Mouse (Mus musculus) embryonic facial prominence, embryonic 14.5 days (tissue): ENCODE data around the gene Ppp2r3a. TPM values are rescaled to one million over a fixed set of nuclear protein-coding genes. Genes with fewer than 3 reads are reported as not detected.

Experiments
- ATAC-seq: fragments of 200-750 bp; cut with Nextera tagmentation; 2 replicates; pipeline ENCODE4 v1.8.0; 2017; ENCODE audit warnings: low read depth, moderate number of reproducible peaks, moderate TSS enrichment
- DNase-seq: peaks from one replicate; pipeline ENCODE4 v3.0.0-alpha.2; 2015; ENCODE audit warnings: low spot score
- H3K27ac ChIP-seq: fragments of 300-500 bp; sonication (generic); replicated peaks from 2 replicates; pipeline ENCODE4 v1.5.1; 2014; ENCODE audit warnings: low read depth, mild to moderate bottlenecking, low read length, moderate library complexity
- H3K27me3 ChIP-seq: fragments of 300-500 bp; sonication (generic); replicated peaks from 2 replicates; pipeline ENCODE4 v1.6.1; 2014; ENCODE audit warnings: low read length; ENCODE audit not compliant: control insufficient read depth, insufficient read depth
- H3K36me3 ChIP-seq: fragments of 300-500 bp; sonication (generic); 2 replicates; pipeline ENCODE4 v1.6.1; 2014; ENCODE audit warnings: low read length, mixed read lengths; ENCODE audit not compliant: control insufficient read depth, insufficient read depth
- H3K4me1 ChIP-seq: fragments of 300-500 bp; sonication (generic); 2 replicates; pipeline ENCODE4 v1.6.1; 2014; ENCODE audit warnings: antibody characterized with exemption, low read length; ENCODE audit not compliant: control insufficient read depth, insufficient read depth
- H3K4me2 ChIP-seq: fragments of 300-500 bp; sonication (generic); 2 replicates; pipeline ENCODE4 v1.6.1; 2014; ENCODE audit warnings: low read depth, mild to moderate bottlenecking, low read length, moderate library complexity, mixed read lengths
- H3K4me3 ChIP-seq: fragments of 300-500 bp; sonication (generic); 2 replicates; pipeline ENCODE4 v1.5.1; 2014; ENCODE audit warnings: low read depth, mild to moderate bottlenecking, low read length
- H3K9ac ChIP-seq: fragments of 300-500 bp; sonication (generic); 2 replicates; pipeline ENCODE4 v1.6.1; 2014; ENCODE audit warnings: low read depth, mild to moderate bottlenecking, low read length, moderate library complexity, mixed read lengths
- H3K9me3 ChIP-seq: fragments of 300-500 bp; sonication (generic); 2 replicates; pipeline ENCODE4 v1.6.1; 2016; ENCODE audit warnings: low read length; ENCODE audit not compliant: control insufficient read depth
- WGBS: fragments of 180-500 bp; shearing (Covaris S2); extraction: QIAGEN DNeasy Blood & Tissue Kit; methylation state at CpG from one replicate; pipeline ENCODE4 v1.1.7; 2014; 5-methylcytosine and 5-hydroxymethylcytosine counted together
- polyA plus RNA-seq: library from polyadenylated mRNA; unstranded; fragments of >200 nt; fragmentation: Nextera tagmentation; extraction: Ambion mirVana; gene quantifications from 2 replicates; pipeline ENCODE4 v1.2.1, GENCODE M21; 2014

Ppp2r3a gene
- polyA plus RNA-seq, 1 experiment from 2014 or later = 29.8 TPM

GRCm38 (mm10) chr9:101073041-101073986, 178.3 kb downstream of the Ppp2r3a start:
- Histone ChIP-seq H3K9me3 (peaks cover 4% of the 10 kb centered on the region; the same call in 1 of the 2 replicates), H3K27me3 (no peaks in the 10 kb centered on the region), H3K4me1 (peaks cover 11% of the 10 kb centered on the region), H3K4me3 (peak overlapping the region; percentile 99), H3K36me3 (no peaks in the 10 kb centered on the region), H3K27ac (peak overlapping the region; percentile 95), H3K9ac (peak overlapping the region; percentile 91), H3K4me2 (peak overlapping the region; percentile 80)
- WGBS = 2% methylated on average over 40 of the region's 65 CpGs
- peak; percentile 95 for ATAC-seq
- peak; percentile 99 for DNase-seq

GRCm38 (mm10) chr9:101072506-101072905, 179.1 kb downstream of the Ppp2r3a start:
- Histone ChIP-seq H3K9ac (peak overlapping the region; percentile 35; the same call in 1 of the 2 replicates), H3K27ac (0 out of 2 replicates have a peak overlapping the region, but pooled peaks have one; percentile 33), H3K27me3 (no peaks in the 10 kb centered on the region), H3K4me3 (peak overlapping the region; percentile 99), H3K9me3 (peaks cover 4% of the 10 kb centered on the region; the same call in 1 of the 2 replicates), H3K4me2 (peak overlapping the region; percentile 80), H3K4me1 (peaks cover 5% of the 10 kb centered on the region; the same call in 1 of the 2 replicates), H3K36me3 (no peaks in the 10 kb centered on the region)
- no peak for DNase-seq
- no peak for ATAC-seq
- WGBS = 48% methylated on average over 5 of the region's 5 CpGs

GRCm38 (mm10) chr9:101069781-101070180, 181.8 kb downstream of the Ppp2r3a start:
- WGBS = 94% methylated on average over 3 of the region's 3 CpGs

GRCm38 (mm10) chr9:101065076-101065602, 186.5 kb downstream of the Ppp2r3a start:
- Histone ChIP-seq H3K4me3 (no peak overlapping the region), H3K4me2 (no peak overlapping the region), H3K4me1 (no peaks in the 10 kb centered on the region), H3K36me3 (no peaks in the 10 kb centered on the region), H3K27ac (no peak overlapping the region), H3K9me3 (peaks cover 4% of the 10 kb centered on the region; the same call in 1 of the 2 replicates), H3K27me3 (no peaks in the 10 kb centered on the region), H3K9ac (no peak overlapping the region)
- DNase-seq (peak; percentile 33), ATAC-seq (no peak)
- 70% methylated on average over 3 of the region's 3 CpGs for WGBS

More at GRCm38 (mm10) chr9:101069781-101070180, 181.8 kb downstream of the Ppp2r3a start:
- H3K4me2 ChIP-seq = no peak overlapping the region
- H3K27ac ChIP-seq = no peak overlapping the region
- H3K36me3 ChIP-seq = no peaks in the 10 kb centered on the region
- H3K4me1 ChIP-seq = peaks cover 3% of the 10 kb centered on the region; the same call in 1 of the 2 replicates
- no peaks in the 10 kb centered on the region for H3K27me3 ChIP-seq
- DNase-seq (no peak), ATAC-seq (no peak)
- H3K9ac ChIP-seq = no peak overlapping the region
- peaks cover 4% of the 10 kb centered on the region; the same call in 1 of the 2 replicates for H3K9me3 ChIP-seq
- no peak overlapping the region for H3K4me3 ChIP-seq

GRCm38 (mm10) chr9:101062253-101062780, 189.3 kb downstream of the Ppp2r3a start:
- 62% methylated on average over 6 of the region's 6 CpGs for WGBS
- H3K27ac ChIP-seq = no peak overlapping the region
- no peak overlapping the region for H3K4me2 ChIP-seq
- no peak for DNase-seq
- no peak for ATAC-seq
- H3K9me3 ChIP-seq = no peaks in the 10 kb centered on the region
- H3K4me1 ChIP-seq = no peaks in the 10 kb centered on the region
- H3K9ac ChIP-seq = no peak overlapping the region
- H3K36me3 ChIP-seq = no peaks in the 10 kb centered on the region
- no peak overlapping the region for H3K4me3 ChIP-seq
- H3K27me3 ChIP-seq = no peaks in the 10 kb centered on the region

GRCm38 (mm10) chr9:101061035-101061434, 190.6 kb downstream of the Ppp2r3a start:
- DNase-seq (no peak), ATAC-seq (no peak)
- WGBS = 53% methylated on average over 11 of the region's 11 CpGs

GRCm38 (mm10) chr9:101057156-101057555, 194.4 kb downstream of the Ppp2r3a start:
- WGBS = 89% methylated on average over 4 of the region's 4 CpGs
- no peaks in the 10 kb centered on the region for H3K36me3 ChIP-seq

More at GRCm38 (mm10) chr9:101061035-101061434, 190.6 kb downstream of the Ppp2r3a start:
- H3K4me3 ChIP-seq = no peak overlapping the region
- H3K9me3 ChIP-seq = no peaks in the 10 kb centered on the region
- no peak overlapping the region for H3K27ac ChIP-seq
- H3K36me3 ChIP-seq = no peaks in the 10 kb centered on the region
- H3K4me1 ChIP-seq = no peaks in the 10 kb centered on the region
- no peaks in the 10 kb centered on the region for H3K27me3 ChIP-seq
- H3K4me2 ChIP-seq = no peak overlapping the region
- no peak overlapping the region for H3K9ac ChIP-seq

More at GRCm38 (mm10) chr9:101057156-101057555, 194.4 kb downstream of the Ppp2r3a start:
- no peak overlapping the region for H3K9ac ChIP-seq
- no peaks in the 10 kb centered on the region for H3K4me1 ChIP-seq
- H3K27me3 ChIP-seq = no peaks in the 10 kb centered on the region
- ATAC-seq = no peak
- no peak for DNase-seq
- no peak overlapping the region for H3K4me2 ChIP-seq
- H3K4me3 ChIP-seq = no peak overlapping the region
- no peak overlapping the region for H3K27ac ChIP-seq
- no peaks in the 10 kb centered on the region for H3K9me3 ChIP-seq
